Mouse (Mus musculus) mouse embryonic stem cell (cell line): ENCODE measurements around the gene St3gal4.

Source experiments
- in situ Hi-C, 2 experiments: fragments of 300-500 bp; cut with MboI; formaldehyde crosslinking; loops; 1 replicate in 1 of 2; 3 replicates in 1 of 2; pipeline ENCODE4 v1.14.3; 2019 to 2020; ENCODE audit warnings: low sequenced_read_pairs in 2 of 2, low pct_unique_long_range_greater_than_20kb in 1 of 2, mixed read lengths in 1 of 2; ENCODE audit not compliant: unreplicated experiment in 1 of 2

Gene St3gal4

GRCm38 (mm10) chr9:35058596-35059354 lies 60.3 kb downstream of the St3gal4 start:
- in situ Hi-C loops: no loop called here

GRCm38 (mm10) chr9:35058186-35058585 lies 60.9 kb downstream of the St3gal4 start:
- in situ Hi-C loops: no loop called here

- in situ Hi-C loops: no loop called here
These were observed 61.4 kb downstream of the St3gal4 start for GRCm38 (mm10) chr9:35057631-35058030.

GRCm38 (mm10) chr9:35056611-35057010 lies 62.5 kb downstream of the St3gal4 start:
- in situ Hi-C loops: no loop called here

- in situ Hi-C loops: no loop called here
These were observed 63.3 kb downstream of the St3gal4 start for GRCm38 (mm10) chr9:35055528-35056330.

GRCm38 (mm10) chr9:35053669-35054068 lies 65.4 kb downstream of the St3gal4 start:
- in situ Hi-C loops: no loop called here

GRCm38 (mm10) chr9:35053081-35053480 lies 66.0 kb downstream of the St3gal4 start:
- in situ Hi-C loops: no loop called here

GRCm38 (mm10) chr9:35052671-35053070 lies 66.4 kb downstream of the St3gal4 start:
- in situ Hi-C loops: no loop called here

GRCm38 (mm10) chr9:35051666-35052065 lies 67.4 kb downstream of the St3gal4 start:
- in situ Hi-C loops: no loop called here

- in situ Hi-C loops: no loop called here
These were observed 68.2 kb downstream of the St3gal4 start for GRCm38 (mm10) chr9:35050701-35051454.

- in situ Hi-C loops: loop anchor here in 1 of 2 experiments (25.0 kb wide), 1 partner anchor 112 kb away; no protein-coding TSS in a partner anchor
These were observed 69.1 kb downstream of the St3gal4 start for GRCm38 (mm10) chr9:35049891-35050527.

GRCm38 (mm10) chr9:35048449-35048848 lies 70.6 kb downstream of the St3gal4 start:
- in situ Hi-C loops: loop anchor here in 1 of 2 experiments (25.0 kb wide), 1 partner anchor 114 kb away; no protein-coding TSS in a partner anchor

GRCm38 (mm10) chr9:35045756-35046155 lies 73.3 kb downstream of the St3gal4 start:
- in situ Hi-C loops: loop anchor here in 1 of 2 experiments (25.0 kb wide), 1 partner anchor 117 kb away; no protein-coding TSS in a partner anchor

GRCm38 (mm10) chr9:35045031-35045531 lies 74.0 kb downstream of the St3gal4 start:
- in situ Hi-C loops: loop anchor here in 1 of 2 experiments (25.0 kb wide), 1 partner anchor 117 kb away; no protein-coding TSS in a partner anchor

- in situ Hi-C loops: loop anchor here in 1 of 2 experiments (25.0 kb wide), 1 partner anchor 118 kb away; no protein-coding TSS in a partner anchor
These were observed 74.6 kb downstream of the St3gal4 start for GRCm38 (mm10) chr9:35044458-35044857.

- in situ Hi-C loops: loop anchor here in 1 of 2 experiments (25.0 kb wide), 1 partner anchor 119 kb away; no protein-coding TSS in a partner anchor
These were observed 75.4 kb downstream of the St3gal4 start for GRCm38 (mm10) chr9:35043619-35044018.

- in situ Hi-C loops: loop anchor here in 1 of 2 experiments (25.0 kb wide), 1 partner anchor 121 kb away; no protein-coding TSS in a partner anchor
These were observed 77.6 kb downstream of the St3gal4 start for GRCm38 (mm10) chr9:35041493-35041892.

- in situ Hi-C loops: loop anchor here in 1 of 2 experiments (25.0 kb wide), 1 partner anchor 122 kb away; no protein-coding TSS in a partner anchor
These were observed 79.2 kb downstream of the St3gal4 start for GRCm38 (mm10) chr9:35039846-35040245.
